Mouse (Mus musculus) hindlimb bud, embryonic 11.5 days (tissue): Measurements from ENCODE around the gene Ptgis.

Source experiments
- DNase-seq: peaks from one replicate; pipeline ENCODE4 v3.0.0-alpha.2; 2012; ENCODE audit warnings: low read depth, low spot score; ENCODE audit errors: extremely low spot score

Gene Ptgis

DNA sequence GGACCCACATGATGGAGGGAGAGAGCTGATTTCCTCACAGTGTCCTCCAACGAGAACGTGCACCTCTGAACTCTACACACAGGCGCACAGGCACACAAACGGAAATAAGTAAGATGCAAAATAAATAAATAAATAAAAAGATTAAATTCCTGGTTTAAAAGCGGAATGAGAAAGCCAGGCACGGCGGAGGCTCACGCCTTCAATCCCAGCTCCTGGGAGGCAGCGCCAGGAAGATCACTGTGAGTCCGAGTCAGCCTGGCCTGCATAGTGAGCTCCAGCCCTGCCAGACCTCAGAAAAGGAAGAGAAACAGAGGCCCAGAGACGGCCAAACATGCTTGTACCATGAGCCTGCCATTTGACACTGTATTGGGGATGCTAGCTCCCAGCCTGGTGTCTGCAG lies 23.5 kb upstream of the Ptgis start:
- no peak for DNase-seq

- DNase-seq: no peak
Measured at GRCm38 (mm10) chr2:167263040-167263810, 22.8 kb upstream of the Ptgis start.

DNA sequence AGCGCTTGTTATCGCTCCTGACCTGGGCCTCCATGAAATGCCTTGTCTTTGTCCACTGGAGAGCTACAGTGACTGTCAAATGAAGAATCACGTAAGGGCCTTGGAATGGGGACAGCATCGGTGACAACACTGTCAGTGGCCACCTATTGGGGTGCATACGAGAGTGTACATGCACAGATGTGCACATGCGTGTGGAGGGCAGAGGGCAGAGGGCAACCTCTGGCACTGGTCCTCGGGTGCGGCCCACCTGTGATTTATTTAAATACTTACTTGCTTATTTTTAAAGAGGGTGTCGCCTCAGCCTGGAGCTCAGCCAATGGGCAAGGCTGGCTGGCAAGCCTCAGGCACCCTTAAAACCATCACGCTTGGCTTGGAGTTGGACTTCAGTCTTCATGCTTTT lies 22.0 kb upstream of the Ptgis start:
- DNase-seq: no peak

GRCm38 (mm10) chr2:167261106-167261505 lies 20.7 kb upstream of the Ptgis start:
- no peak for DNase-seq

- no peak for DNase-seq
Measured at GRCm38 (mm10) chr2:167257790-167258189, 17.4 kb upstream of the Ptgis start.

DNA sequence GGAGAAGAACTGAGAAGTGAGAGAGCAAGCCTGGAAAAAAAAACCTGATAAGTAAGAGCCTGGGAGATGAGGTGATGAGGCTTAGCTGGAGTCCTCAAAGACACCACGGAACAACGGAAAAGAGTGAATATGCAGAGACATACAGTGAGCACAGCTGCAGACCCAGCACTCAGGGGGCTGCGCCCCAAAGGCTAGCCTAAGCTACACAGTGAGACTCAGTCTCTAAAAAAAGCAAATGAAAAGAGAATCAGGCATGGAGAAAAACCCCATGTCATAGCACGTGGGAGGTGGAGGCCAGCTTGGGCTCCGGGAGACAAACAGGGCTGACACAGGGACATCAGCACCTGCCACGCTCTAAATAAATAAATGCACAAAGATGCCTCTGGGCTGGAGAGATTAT lies 14.4 kb upstream of the Ptgis start:
- DNase-seq: no peak

DNA sequence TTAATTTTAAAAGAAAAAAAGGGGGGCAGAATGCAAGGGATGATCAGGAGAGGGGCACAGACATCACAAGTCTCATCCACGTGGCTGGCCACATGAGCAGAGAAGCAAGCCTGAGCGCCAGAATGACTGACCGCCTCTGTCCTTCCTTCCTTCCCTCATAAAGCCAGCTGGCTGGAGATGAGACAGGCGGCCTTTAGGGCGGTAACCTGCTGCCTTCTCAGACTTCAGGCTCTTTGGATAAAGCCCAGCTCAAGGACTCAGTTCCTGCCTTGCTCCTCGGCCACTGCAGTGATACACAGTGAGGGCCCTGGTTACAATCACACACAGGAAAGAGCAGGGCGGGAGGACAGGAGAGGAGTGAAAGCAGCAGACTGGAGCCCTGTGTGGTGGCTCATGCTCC lies 13.8 kb upstream of the Ptgis start:
- DNase-seq: no peak

DNA sequence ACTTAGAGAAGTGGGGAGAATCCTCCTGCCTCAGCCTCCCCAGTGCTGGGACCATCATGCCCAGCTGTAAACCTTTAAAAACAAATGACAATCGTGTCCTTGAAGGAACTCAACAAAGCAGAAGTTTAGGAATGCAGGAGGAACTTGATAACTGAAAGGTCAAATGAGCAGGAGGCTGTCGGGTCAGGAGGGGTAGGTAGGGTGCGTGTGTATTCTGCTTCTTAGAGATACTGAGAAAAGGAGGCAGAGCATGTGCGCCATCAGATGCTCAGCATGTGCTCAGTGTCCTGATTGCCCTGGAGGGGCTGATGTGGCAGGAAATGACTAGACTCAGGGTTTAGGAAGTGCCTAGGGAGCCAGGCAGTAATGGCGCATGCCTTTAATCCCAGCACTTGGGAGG lies 13.1 kb upstream of the Ptgis start:
- no peak for DNase-seq

DNA sequence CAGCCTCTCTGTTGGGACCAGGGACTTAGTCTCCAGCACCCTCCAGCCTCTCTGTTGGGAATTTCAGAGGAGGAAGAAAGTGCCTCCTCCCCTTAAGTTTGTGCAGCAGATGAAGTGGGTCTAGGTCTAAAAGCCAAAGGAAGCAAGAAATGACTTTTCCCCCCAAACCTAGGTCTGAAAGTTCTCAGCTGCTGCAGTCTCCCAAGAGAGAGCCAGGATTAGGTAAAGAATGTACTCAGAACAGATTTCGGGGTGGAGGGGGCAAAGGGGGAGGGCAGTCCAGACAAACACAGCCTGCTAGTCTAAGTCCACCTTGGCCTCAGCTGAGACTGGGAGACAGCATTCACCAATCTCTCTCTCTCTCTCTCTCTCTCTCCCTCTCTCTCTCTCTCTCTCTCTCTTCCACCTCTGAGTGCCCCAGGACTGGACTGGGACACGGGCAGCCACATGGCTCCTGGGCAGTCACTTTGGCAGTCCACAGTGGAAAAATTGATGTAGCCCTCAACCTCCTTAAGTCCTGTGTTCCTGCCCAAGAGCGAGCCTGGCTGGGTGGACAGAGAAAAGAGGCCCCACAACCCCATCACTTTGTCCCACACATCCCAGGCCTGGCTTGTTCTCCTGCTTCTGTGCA lies 11.8 kb upstream of the Ptgis start:
- DNase-seq: no peak

DNA sequence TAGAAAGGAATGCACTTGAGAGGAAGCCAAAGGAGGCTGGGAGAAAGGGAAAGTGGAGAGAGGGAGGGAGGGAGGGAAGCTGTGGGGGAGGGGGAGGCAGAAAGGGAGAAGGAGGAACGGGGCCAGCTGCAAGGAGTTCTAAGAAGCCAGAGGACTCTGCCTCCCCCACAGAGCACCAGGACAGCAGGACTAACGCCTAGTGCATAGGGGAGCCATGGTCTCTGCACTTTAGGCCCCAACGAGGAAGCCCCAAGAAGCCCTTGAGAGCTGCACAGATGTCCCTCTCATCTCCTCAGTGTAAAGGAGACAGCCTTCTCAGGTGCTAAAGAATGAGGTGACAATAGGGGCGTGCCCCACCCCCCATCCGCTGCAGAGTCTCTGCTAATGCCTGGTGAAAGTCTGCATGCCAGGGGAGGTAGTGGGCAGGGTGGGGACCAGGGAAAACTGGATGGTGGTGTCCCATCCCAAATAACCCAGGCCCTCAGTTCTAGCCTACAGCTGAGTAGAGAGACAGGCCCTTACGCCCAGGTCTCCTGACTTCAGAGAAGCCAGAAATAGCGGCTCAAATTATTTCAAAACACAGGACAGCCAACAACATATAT lies 10.4 kb upstream of the Ptgis start:
- no peak for DNase-seq

GRCm38 (mm10) chr2:167250003-167250735 lies 9.8 kb upstream of the Ptgis start:
- DNase-seq: no peak

- no peak for DNase-seq
Measured at GRCm38 (mm10) chr2:167249591-167249990, 9.2 kb upstream of the Ptgis start.

GRCm38 (mm10) chr2:167247823-167248222 lies 7.4 kb upstream of the Ptgis start:
- DNase-seq: no peak

DNA sequence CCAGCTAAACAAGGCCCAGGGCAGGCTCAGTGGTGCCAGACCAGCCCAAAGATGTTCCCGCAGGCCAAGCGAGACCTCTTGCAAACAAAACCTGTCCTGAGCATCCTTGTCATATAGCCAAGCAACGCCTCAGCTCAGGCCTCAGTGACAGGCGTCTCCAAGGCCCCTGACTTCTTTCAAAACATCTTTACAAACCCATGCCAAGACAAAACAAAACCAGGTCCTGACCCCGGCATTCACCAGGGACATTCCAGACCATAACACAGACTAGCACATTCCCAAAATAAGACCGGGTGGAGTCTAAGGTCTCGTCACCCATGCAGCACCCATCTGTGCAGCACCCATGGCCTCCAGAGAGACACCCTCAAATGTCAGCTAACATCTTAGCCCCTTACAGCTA lies 6.3 kb upstream of the Ptgis start:
- no peak for DNase-seq

DNA sequence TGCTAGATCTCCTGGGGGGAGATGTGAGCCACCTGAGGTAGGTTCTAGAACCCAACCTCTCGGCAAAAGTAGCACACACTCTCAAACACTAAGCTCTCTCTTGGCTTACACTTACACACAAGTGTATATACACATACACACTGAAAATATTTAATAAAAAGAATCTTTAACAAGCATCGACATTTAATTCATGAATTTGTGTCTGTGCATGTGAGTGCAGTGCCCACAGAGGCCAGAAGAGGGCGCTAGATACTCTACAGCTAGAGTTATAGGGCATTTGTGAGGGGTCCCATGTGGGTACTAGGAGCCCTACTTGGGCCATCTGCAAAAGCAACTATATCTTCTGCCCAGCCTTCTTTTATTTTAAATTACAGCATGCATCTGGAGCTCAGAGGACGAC lies 4.5 kb upstream of the Ptgis start:
- no peak for DNase-seq

GRCm38 (mm10) chr2:167243831-167244563 lies 3.6 kb upstream of the Ptgis start:
- DNase-seq: no peak

GRCm38 (mm10) chr2:167239262-167239661 lies 1.1 kb downstream of the Ptgis start:
- DNase-seq: no peak

- DNase-seq: no peak
Measured at GRCm38 (mm10) chr2:167237224-167237623, 3.2 kb downstream of the Ptgis start.

- no peak for DNase-seq
Measured at GRCm38 (mm10) chr2:167236174-167236573, 4.2 kb downstream of the Ptgis start.

- no peak for DNase-seq
Measured at GRCm38 (mm10) chr2:167235338-167236018, 4.9 kb downstream of the Ptgis start.
